Mouse (Mus musculus) adrenal gland, postnatal 25 days (tissue): ENCODE data around the gene Mpv17. TPM values are rescaled to one million over a fixed set of nuclear protein-coding genes. Genes with fewer than 3 reads are reported as not detected.

ENCODE experiments used
- DNase-seq: peaks from one replicate; pipeline ENCODE4 v3.0.0; 2021; ENCODE audit warnings: mixed read lengths
- long read RNA-seq: library from polyadenylated mRNA; stranded (forward); transcript quantifications from one replicate; pipeline ENCODE4 v2.0.0, GENCODE M21; 2021
- total RNA-seq: library from RNA; stranded (reverse); gene quantifications from 2 replicates; pipeline ENCODE4 v1.2.3, GENCODE M21; 2021

Mpv17 gene
- total RNA-seq = 60.3 and 66.6 TPM in 2 replicates
- long read RNA-seq, transcript Mpv17-201 (8 exons, 1,724 nt) = major isoform, 68 of 79 reads
- long read RNA-seq, partial matches to known transcripts = 4 of 79 reads
- long read RNA-seq, other reads (novel, unspliced or antisense) = 3 of 79 reads

GRCm38 (mm10) chr5:31154152-31154553 lies at the start of gene Mpv17:
Gene Mpv17 (minus strand): TSS chr5:31154251.
- DNase-seq = peak; percentile 79

- DNase-seq = no peak
Observed at GRCm38 (mm10) chr5:31202933-31203332, 48.9 kb upstream of the Mpv17 start.

GRCm38 (mm10) chr5:31201742-31202590 lies 47.9 kb upstream of the Mpv17 start, which contains the start of gene Zfp513:
Gene Zfp513 (minus strand): TSS chr5:31202303.
- DNase-seq = peak; percentile 92

- DNase-seq = no peak
Observed at GRCm38 (mm10) chr5:31201042-31201741, 47.1 kb upstream of the Mpv17 start.

- peak; percentile 29 for DNase-seq
Observed at GRCm38 (mm10) chr5:31200327-31200768, 46.3 kb upstream of the Mpv17 start.

GRCm38 (mm10) chr5:31199893-31200292 lies 45.8 kb upstream of the Mpv17 start:
- no peak for DNase-seq

GRCm38 (mm10) chr5:31199321-31199892 lies 45.4 kb upstream of the Mpv17 start:
- no peak for DNase-seq

- no peak for DNase-seq
Observed at GRCm38 (mm10) chr5:31198616-31199320, 44.7 kb upstream of the Mpv17 start.

GRCm38 (mm10) chr5:31198170-31198569 lies 44.1 kb upstream of the Mpv17 start:
- no peak for DNase-seq

- DNase-seq = no peak
Observed at GRCm38 (mm10) chr5:31197072-31197471, 43.0 kb upstream of the Mpv17 start.

GRCm38 (mm10) chr5:31196207-31196606 lies 42.2 kb upstream of the Mpv17 start:
- no peak for DNase-seq

- no peak for DNase-seq
Observed at GRCm38 (mm10) chr5:31195671-31196070, 41.6 kb upstream of the Mpv17 start.

GRCm38 (mm10) chr5:31194486-31195485 lies 40.7 kb upstream of the Mpv17 start:
- no peak for DNase-seq

GRCm38 (mm10) chr5:31193631-31194281 lies 39.7 kb upstream of the Mpv17 start:
- no peak for DNase-seq

- DNase-seq = peak; percentile 99
Observed at GRCm38 (mm10) chr5:31192939-31193630, 39.0 kb upstream of the Mpv17 start, which contains the start of the genes Snx17 and Eif2b4. Gene Snx17 (plus strand): TSS chr5:31193227. Gene Eif2b4 (minus strand): TSS chr5:31193430.

- peak; percentile 79 for DNase-seq
Observed at GRCm38 (mm10) chr5:31192045-31192938, 38.2 kb upstream of the Mpv17 start.

- no peak for DNase-seq
Observed at GRCm38 (mm10) chr5:31190201-31190600, 36.1 kb upstream of the Mpv17 start.

- no peak for DNase-seq
Observed at GRCm38 (mm10) chr5:31188223-31188840, 34.3 kb upstream of the Mpv17 start.
